Mouse (Mus musculus) MEL (cell line): ENCODE measurements around the gene Spef2. TPM values are rescaled to one million over a fixed set of nuclear protein-coding genes. Genes with fewer than 3 reads are reported as not detected.

Source experiments
- DNase-seq: peaks from one replicate; pipeline ENCODE4 v3.0.0; 2011; ENCODE audit warnings: low read depth, low spot score
- H3K27ac ChIP-seq: 2 replicates; pipeline ENCODE4 v1.5.1; 2012; ENCODE audit warnings: low read depth, mild to moderate bottlenecking, control low read depth, low read length, moderate library complexity; ENCODE audit not compliant: control insufficient read depth
- H3K27me3 ChIP-seq, 2 experiments: fragments of 150-350 bp in 1 of 2; sonication (generic) in 1 of 2; 2 replicates each; pipeline ENCODE4 v1.6.1; 2012; ENCODE audit warnings: low read length in 2 of 2, mild to moderate bottlenecking in 2 of 2, improper control_type of control experiment in 1 of 2, moderate library complexity in 1 of 2; ENCODE audit not compliant: insufficient read depth in 2 of 2, control insufficient read depth in 1 of 2
- H3K36me3 ChIP-seq, 2 experiments: 2 replicates each; pipeline ENCODE4 v1.6.1; 2012 to 2014; ENCODE audit warnings: low read length in 2 of 2, improper control_type of control experiment in 1 of 2, inconsistent platforms in 1 of 2, mild to moderate bottlenecking in 1 of 2; ENCODE audit not compliant: insufficient read depth in 2 of 2, control insufficient read depth in 1 of 2
- H3K4me1 ChIP-seq, 2 experiments: fragments of 150-350 bp in 1 of 2; sonication (generic) in 1 of 2; 2 replicates each; pipeline ENCODE4 v1.6.1; 2012; ENCODE audit warnings: low read length in 2 of 2, improper control_type of control experiment in 1 of 2, mild to moderate bottlenecking in 1 of 2; ENCODE audit not compliant: insufficient read depth in 2 of 2, control insufficient read depth in 1 of 2
- H3K4me3 ChIP-seq, 2 experiments: fragments of 150-350 bp in 1 of 2; sonication (generic) in 1 of 2; 2 replicates each; pipeline ENCODE4 v1.5.1; 2012; ENCODE audit warnings: low read depth in 2 of 2, low read length in 2 of 2, mild to moderate bottlenecking in 2 of 2, moderate library complexity in 2 of 2, control low read depth in 1 of 2, improper control_type of control experiment in 1 of 2; ENCODE audit not compliant: control insufficient read depth in 1 of 2, insufficient read depth in 1 of 2
- H3K79me2 ChIP-seq: 2 replicates; pipeline ENCODE4 v1.6.1; 2012; ENCODE audit warnings: mild to moderate bottlenecking, low read length, moderate library complexity; ENCODE audit not compliant: control insufficient read depth, poor library complexity, insufficient read depth
- H3K9ac ChIP-seq: 2 replicates; pipeline ENCODE4 v1.6.1; 2012; ENCODE audit warnings: low read depth, mild to moderate bottlenecking, control low read depth, low read length, moderate library complexity; ENCODE audit not compliant: control insufficient read depth, poor library complexity, severe bottlenecking
- H3K9me3 ChIP-seq: fragments of 150-350 bp; sonication (generic); replicated peaks from 2 replicates; pipeline ENCODE4 v1.6.1; 2012; ENCODE audit warnings: mild to moderate bottlenecking, low read length, improper control_type of control experiment, moderate library complexity; ENCODE audit not compliant: insufficient read depth
- BHLHE40 ChIP-seq: IDR thresholded peaks from 2 replicates; pipeline ENCODE4 v1.6.1; 2012; ENCODE audit warnings: low read depth, mild to moderate bottlenecking, inconsistent platforms, low read length, improper control_type of control experiment, borderline replicate concordance
- CHD1 ChIP-seq: IDR thresholded peaks from 2 replicates; pipeline ENCODE4 v1.6.1; 2012; ENCODE audit warnings: low read depth, mild to moderate bottlenecking, inconsistent platforms, low read length, improper control_type of control experiment
- CHD2 ChIP-seq: IDR thresholded peaks from 2 replicates; pipeline ENCODE4 v1.6.1; 2011; ENCODE audit warnings: low read length, improper control_type of control experiment
- CTCF ChIP-seq, 3 experiments: IDR thresholded peaks in 2 of 3; conservative IDR thresholded peaks in 1 of 3; 2 replicates each; pipeline ENCODE4 v1.5.1; 2011 to 2012; ENCODE audit warnings: low read length in 3 of 3, low read depth in 2 of 3, mild to moderate bottlenecking in 2 of 3, improper control_type of control experiment in 1 of 3, inconsistent platforms in 1 of 3, mixed read lengths in 1 of 3, moderate library complexity in 1 of 3; ENCODE audit not compliant: control insufficient read depth in 1 of 3, insufficient read depth in 1 of 3, poor library complexity in 1 of 3, severe bottlenecking in 1 of 3
- E2F4 ChIP-seq: IDR thresholded peaks from 2 replicates; pipeline ENCODE4 v1.6.1; 2011; ENCODE audit warnings: low read depth, low read length, improper control_type of control experiment, borderline replicate concordance
- ELF1 ChIP-seq: IDR thresholded peaks from 2 replicates; pipeline ENCODE4 v1.6.1; 2014; ENCODE audit warnings: low read depth, mild to moderate bottlenecking, inconsistent platforms, low read length, improper control_type of control experiment, moderate library complexity
- EP300 ChIP-seq, 2 experiments: IDR thresholded peaks; 2 replicates each; pipeline ENCODE4 v1.6.1; 2011; ENCODE audit warnings: improper control_type of control experiment in 2 of 2, low read length in 2 of 2, low read depth in 1 of 2, mild to moderate bottlenecking in 1 of 2
- ETS1 ChIP-seq: IDR thresholded peaks from 2 replicates; pipeline ENCODE4 v1.6.1; 2012; ENCODE audit warnings: low read depth, mild to moderate bottlenecking, inconsistent platforms, low read length, improper control_type of control experiment, moderate library complexity
- GABPA ChIP-seq: IDR thresholded peaks from 2 replicates; pipeline ENCODE4 v1.6.1; 2012; ENCODE audit warnings: low read depth, mild to moderate bottlenecking, inconsistent platforms, low read length, improper control_type of control experiment, moderate library complexity
- GATA1 ChIP-seq: IDR thresholded peaks from 2 replicates; pipeline ENCODE4 v1.6.1; 2011; ENCODE audit warnings: low read depth, low read length, improper control_type of control experiment
- HCFC1 ChIP-seq: IDR thresholded peaks from 2 replicates; pipeline ENCODE4 v1.6.1; 2012; ENCODE audit warnings: low read depth, mild to moderate bottlenecking, inconsistent platforms, low read length, improper control_type of control experiment, moderate library complexity
- JUND ChIP-seq: IDR thresholded peaks from 2 replicates; pipeline ENCODE4 v1.6.1; 2011; ENCODE audit warnings: low read depth, mild to moderate bottlenecking, improper control_type of control experiment, low read length
- KAT2A ChIP-seq: conservative IDR thresholded peaks from 2 replicates; pipeline ENCODE4 v1.6.1; 2012; ENCODE audit warnings: low read depth, low read length, improper control_type of control experiment, inconsistent platforms
- MAFK ChIP-seq: IDR thresholded peaks from 2 replicates; pipeline ENCODE4 v1.6.1; 2011; ENCODE audit warnings: low read depth, mild to moderate bottlenecking, low read length, improper control_type of control experiment, borderline replicate concordance
- MAX ChIP-seq: IDR thresholded peaks from 2 replicates; pipeline ENCODE4 v1.6.1; 2011; ENCODE audit warnings: low read length, improper control_type of control experiment
- MAZ ChIP-seq: IDR thresholded peaks from 2 replicates; pipeline ENCODE4 v1.6.1; 2012; ENCODE audit warnings: low read depth, mild to moderate bottlenecking, inconsistent platforms, low read length, improper control_type of control experiment
- MEF2A ChIP-seq: IDR thresholded peaks from 2 replicates; pipeline ENCODE4 v1.6.1; 2014; ENCODE audit warnings: low read depth, mild to moderate bottlenecking, inconsistent platforms, low read length, improper control_type of control experiment; ENCODE audit not compliant: poor library complexity, insufficient replicate concordance, severe bottlenecking; ENCODE audit errors: extremely low read depth
- MXI1 ChIP-seq: IDR thresholded peaks from 2 replicates; pipeline ENCODE4 v1.6.1; 2011; ENCODE audit warnings: mild to moderate bottlenecking, low read depth, low read length, improper control_type of control experiment
- MYB ChIP-seq: IDR thresholded peaks from 2 replicates; pipeline ENCODE4 v1.6.1; 2011; ENCODE audit warnings: mild to moderate bottlenecking, low read depth, low read length, improper control_type of control experiment
- MYC ChIP-seq: IDR thresholded peaks from 2 replicates; pipeline ENCODE4 v1.6.1; 2011; ENCODE audit warnings: low read depth, mild to moderate bottlenecking, low read length, improper control_type of control experiment, moderate library complexity
- NELFE ChIP-seq: IDR thresholded peaks from 2 replicates; pipeline ENCODE4 v1.6.1; 2011; ENCODE audit warnings: low read depth, low read length, improper control_type of control experiment
- POLR2A ChIP-seq, 2 experiments: IDR thresholded peaks; 2 replicates each; pipeline ENCODE4 v1.6.1; 2011 to 2012; ENCODE audit warnings: low read length in 2 of 2, mild to moderate bottlenecking in 2 of 2, control low read depth in 1 of 2, improper control_type of control experiment in 1 of 2, low read depth in 1 of 2, moderate library complexity in 1 of 2; ENCODE audit not compliant: control insufficient read depth in 1 of 2, insufficient read depth in 1 of 2, poor library complexity in 1 of 2
- POLR2AphosphoS2 ChIP-seq: IDR thresholded peaks from 2 replicates; pipeline ENCODE4 v1.6.1; 2011; ENCODE audit warnings: low read length, improper control_type of control experiment
- POLR2AphosphoS5 ChIP-seq: IDR thresholded peaks from 2 replicates; pipeline ENCODE4 v1.6.1; 2012; ENCODE audit warnings: low read depth, borderline replicate concordance, mild to moderate bottlenecking, inconsistent platforms, low read length, moderate library complexity, mixed read lengths
- RAD21 ChIP-seq: IDR thresholded peaks from 2 replicates; pipeline ENCODE4 v1.6.1; 2011; ENCODE audit warnings: mild to moderate bottlenecking, low read depth, low read length, improper control_type of control experiment
- RCOR1 ChIP-seq: IDR thresholded peaks from 2 replicates; pipeline ENCODE4 v1.6.1; 2012; ENCODE audit warnings: low read depth, mild to moderate bottlenecking, inconsistent platforms, low read length, improper control_type of control experiment
- SIN3A ChIP-seq: IDR thresholded peaks from 2 replicates; pipeline ENCODE4 v1.6.1; 2012; ENCODE audit warnings: low read length, improper control_type of control experiment, inconsistent platforms
- SMC3 ChIP-seq: IDR thresholded peaks from 2 replicates; pipeline ENCODE4 v1.6.1; 2011; ENCODE audit warnings: low read depth, low read length, improper control_type of control experiment
- TAL1 ChIP-seq: IDR thresholded peaks from 2 replicates; pipeline ENCODE4 v1.6.1; 2012; ENCODE audit warnings: mild to moderate bottlenecking, inconsistent platforms, low read length, moderate library complexity, mixed read lengths
- TBP ChIP-seq: IDR thresholded peaks from 2 replicates; pipeline ENCODE4 v1.8.0; 2011; ENCODE audit warnings: low read depth, low read length, improper control_type of control experiment
- TCF12 ChIP-seq: IDR thresholded peaks from 2 replicates; pipeline ENCODE4 v1.6.1; 2014; ENCODE audit warnings: low read depth, mild to moderate bottlenecking, inconsistent platforms, low read length, improper control_type of control experiment, moderate library complexity
- UBTF ChIP-seq: IDR thresholded peaks from 2 replicates; pipeline ENCODE4 v1.6.1; 2012; ENCODE audit warnings: low read depth, mild to moderate bottlenecking, inconsistent platforms, low read length, improper control_type of control experiment, moderate library complexity, borderline replicate concordance; ENCODE audit not compliant: insufficient read depth
- USF1 ChIP-seq: IDR thresholded peaks from 2 replicates; pipeline ENCODE4 v1.6.1; 2014; ENCODE audit warnings: low read depth, mild to moderate bottlenecking, inconsistent platforms, low read length, improper control_type of control experiment, moderate library complexity
- ZMIZ1 ChIP-seq: IDR thresholded peaks from 2 replicates; pipeline ENCODE4 v1.6.1; 2012; ENCODE audit warnings: low read depth, mild to moderate bottlenecking, inconsistent platforms, low read length, improper control_type of control experiment, moderate library complexity
- ZNF384 ChIP-seq: IDR thresholded peaks from 2 replicates; pipeline ENCODE4 v1.6.1; 2012; ENCODE audit warnings: low read depth, mild to moderate bottlenecking, inconsistent platforms, low read length, improper control_type of control experiment
- polyA plus RNA-seq, 2 experiments: library from polyadenylated mRNA; stranded (reverse) in 1 of 2; unstranded in 1 of 2; fragments of >175 nt in 1 of 2; fragments of >200 nt in 1 of 2; gene quantifications; 2 replicates each; pipeline versions ENCODE4 v1.2.1 to v1.2.4; 2012; ENCODE audit warnings: low replicate concordance in 2 of 2, low read depth in 1 of 2; ENCODE audit not compliant: insufficient read length in 2 of 2, insufficient read depth in 1 of 2, missing spikeins in 1 of 2
- total RNA-seq: library from RNA; depleted of rRNA; stranded (reverse); fragments of 300-350 nt; gene quantifications from 2 replicates; pipeline ENCODE4 v1.2.3, GENCODE M21; 2012

The Spef2 gene
- total and polyA plus RNA-seq, 3 experiments = 0.08 TPM; not detected in 2

GRCm38 (mm10) chr15:9714574-9715458, 33.9 kb downstream of the Spef2 start:
- peaks cover 0 to 39% of the 10 kb centered on the region in 2 experiments; a peak in 2 of 4 replicates for H3K36me3 ChIP-seq
- DNase-seq = peak; percentile 96
- no peaks in the 10 kb centered on the region for H3K27me3 ChIP-seq
- H3K79me2 ChIP-seq = no peaks in the 10 kb centered on the region
- H3K9me3 ChIP-seq = no peaks in the 10 kb centered on the region
- H3K9ac ChIP-seq = peak overlapping the region; percentile 49
- H3K4me3 ChIP-seq = peak overlapping the region; percentile 39 to 45
- H3K27ac ChIP-seq = peak overlapping the region; percentile 83
- H3K4me1 ChIP-seq = peaks cover 13 to 16% of the 10 kb centered on the region in 2 experiments
- TF ChIP-seq USF1 = no peak
- 0 out of 2 replicates have a peak, but pooled peaks have one; percentile 19 for TF ChIP-seq MYC
- TF ChIP-seq EP300 (IDR thresholded peaks at IDR 0.05; ENCODE audit: low read depth in 1 of 2, low read length in 2 of 2) = peak; percentile 94 to 98
- 0 out of 2 replicates have a peak, but pooled peaks have one; percentile 48 for TF ChIP-seq JUND
- peak; percentile 89 for TF ChIP-seq TCF12
- no peak; the same call in 1 of the 2 replicates for TF ChIP-seq MAFK
- TF ChIP-seq NELFE = peak; percentile 86
- peak; percentile 76; the same call in 1 of the 2 replicates for TF ChIP-seq MEF2A
- peak; percentile 4; the same call in 1 of the 2 replicates for TF ChIP-seq BHLHE40
- peak; percentile 28 for TF ChIP-seq RAD21
- peak; percentile 91 for TF ChIP-seq GATA1
- TF ChIP-seq ETS1 = peak; percentile 93
- peak; percentile 64 for TF ChIP-seq HCFC1
- peak; percentile 40; the same call in 1 of the 2 replicates for TF ChIP-seq ELF1
- TF ChIP-seq CHD2 = no peak
- TF ChIP-seq MYB = peak; percentile 94
- TF ChIP-seq SMC3 = peak; percentile 28
- peak; percentile 89 to 96; a peak in 3 of 4 replicates for TF ChIP-seq POLR2A (IDR thresholded peaks at IDR 0.05; ENCODE audit: control insufficient read depth in 1 of 2, insufficient read depth in 1 of 2, low read depth in 1 of 2, low read length in 2 of 2, poor library complexity in 1 of 2)
- TF ChIP-seq TBP = peak; percentile 96
- TF ChIP-seq ZMIZ1 = peak; percentile 99
- TF ChIP-seq POLR2AphosphoS5 = no peak
- no peak for TF ChIP-seq KAT2A
- TF ChIP-seq POLR2AphosphoS2 = peak; percentile 93
- TF ChIP-seq ZNF384 = no peak
- no peak for TF ChIP-seq E2F4
- no peak for TF ChIP-seq MAX
- TF ChIP-seq TAL1 = peak; percentile 63
- TF ChIP-seq UBTF = no peak
- TF ChIP-seq RCOR1 = peak; percentile 95
- TF ChIP-seq MAZ = 0 out of 2 replicates have a peak, but pooled peaks have one; percentile 61
- peak; percentile 76; the same call in 1 of the 2 replicates for TF ChIP-seq SIN3A
- peak in 1 of 3 experiments; percentile 29; a peak in 2 of 6 replicates for TF ChIP-seq CTCF (IDR thresholded peaks at IDR 0.05 in 2 of 3, conservative IDR thresholded peaks at IDR 0.05 in 1 of 3; ENCODE audit: control insufficient read depth in 1 of 3, insufficient read depth in 1 of 3, low read depth in 2 of 3, low read length in 3 of 3, poor library complexity in 1 of 3, severe bottlenecking in 1 of 3)
- TF ChIP-seq GABPA = no peak
- TF ChIP-seq CHD1 = 0 out of 2 replicates have a peak, but pooled peaks have one; percentile 51
- peak; percentile 49; the same call in 1 of the 2 replicates for TF ChIP-seq MXI1
